Comparison of ENCODE assay signal across 8 mouse cellular contexts in the genomic region with DNA sequence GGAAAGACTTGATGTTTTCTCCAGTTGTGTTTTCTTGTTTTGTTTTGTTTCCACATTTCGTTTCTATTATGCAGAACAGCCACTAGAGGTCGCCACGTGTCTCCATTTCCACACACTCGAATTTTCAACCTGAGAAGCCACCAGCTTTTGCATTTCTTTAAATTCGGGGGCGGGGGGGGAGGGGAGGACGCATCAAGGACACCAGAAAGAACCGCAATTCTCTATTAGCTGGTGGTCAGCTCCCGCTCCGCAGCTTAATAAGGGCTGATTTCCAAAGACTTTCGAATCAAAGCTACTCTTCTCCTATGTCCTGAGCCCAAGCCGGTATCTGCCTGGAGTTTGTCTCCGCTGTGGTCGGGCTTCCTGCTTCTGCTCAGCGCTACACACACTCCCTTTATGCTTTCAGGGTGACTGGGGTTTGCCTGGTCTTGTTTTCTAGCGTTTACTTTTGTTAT. TPM values are rescaled to one million over a fixed set of nuclear protein-coding genes. Genes with fewer than 3 reads are reported as not detected.
A peak's percentile ranks its signal among the peaks of the same experiment; 100 is the strongest.
DNase-seq lines count a peak whose midpoint lies in the region; ATAC-seq and TF ChIP-seq lines count a peak whose summit lies in the region.

No protein-coding gene starts in this region.

- peak overlapping the region; percentile 43 for H3K4me3 ChIP-seq in forebrain, embryonic 14.5 days (ENCODE audit: low read depth, low read length)
- peak overlapping the region; percentile 42 for H3K4me3 ChIP-seq in hindbrain, postnatal 0 days (ENCODE audit: low read length)
- H3K4me3 ChIP-seq in megakaryocyte, embryonic 14.5 days (replicated peaks): peak overlapping the region; percentile 92

- H3K27me3 ChIP-seq in forebrain, embryonic 14.5 days (replicated peaks; ENCODE audit: control insufficient read depth, insufficient read depth, low read length): no peaks in the 10 kb centered on the region
- no peaks in the 10 kb centered on the region for H3K27me3 ChIP-seq in hindbrain, postnatal 0 days (ENCODE audit: insufficient read depth, low read length)
- H3K27me3 ChIP-seq in megakaryocyte, embryonic 14.5 days (replicated peaks): no peaks in the 10 kb centered on the region

- ATAC-seq in forebrain, embryonic 14.5 days: peak; percentile 88
- peak; percentile 81 for ATAC-seq in hindbrain, postnatal 0 days

- H3K36me3 ChIP-seq in forebrain, embryonic 14.5 days (ENCODE audit: control insufficient read depth, insufficient read depth, low read length): no peaks in the 10 kb centered on the region
- no peaks in the 10 kb centered on the region for H3K36me3 ChIP-seq in hindbrain, postnatal 0 days (ENCODE audit: insufficient read depth, low read length)
- H3K36me3 ChIP-seq in megakaryocyte, embryonic 14.5 days (replicated peaks; ENCODE audit: low read length): peaks cover 8% of the 10 kb centered on the region

- H3K4me2 ChIP-seq in forebrain, embryonic 14.5 days (ENCODE audit: low read length): peak overlapping the region; percentile 74
- peak overlapping the region; percentile 90 for H3K4me2 ChIP-seq in hindbrain, postnatal 0 days (ENCODE audit: low read depth, low read length)

- peak overlapping the region; percentile 58 for H3K9ac ChIP-seq in forebrain, embryonic 14.5 days (ENCODE audit: low read length)
- peak overlapping the region; percentile 31 for H3K9ac ChIP-seq in hindbrain, postnatal 0 days (replicated peaks; ENCODE audit: low read length)

- no peaks in the 10 kb centered on the region for H3K9me3 ChIP-seq in forebrain, embryonic 14.5 days (replicated peaks; ENCODE audit: control insufficient read depth, low read length)
- no peaks in the 10 kb centered on the region for H3K9me3 ChIP-seq in hindbrain, postnatal 0 days (ENCODE audit: low read length)
- H3K9me3 ChIP-seq in megakaryocyte, embryonic 14.5 days: no peaks in the 10 kb centered on the region

- H3K27ac ChIP-seq in forebrain, embryonic 14.5 days (ENCODE audit: low read depth, low read length): no peak overlapping the region
- H3K27ac ChIP-seq in hindbrain, postnatal 0 days: no peak overlapping the region

- peak; percentile 83 for TF ChIP-seq CTCF in hindbrain, postnatal 0 days (IDR thresholded peaks at IDR 0.05; ENCODE audit: low read depth)

- WGBS in forebrain, embryonic 14.5 days: 0% methylated on average over 16 of the region's 16 CpGs
- WGBS in hindbrain, postnatal 0 days: under 1% methylated on average over 16 of the region's 16 CpGs

- peak; percentile 81 for DNase-seq in R1 (ENCODE audit: low read depth, low spot score)
- DNase-seq in cerebellum, adult 11-12 months: peak; percentile 6
- peak; percentile 83 for DNase-seq in forebrain, embryonic 14.5 days (ENCODE audit: low spot score)
- DNase-seq in hindbrain, postnatal 0 days (ENCODE audit: low spot score): peak; percentile 80
- DNase-seq in left cerebral cortex, postnatal 14 days (ENCODE audit: low spot score in 2 of 2): peak; percentile 13 to 53
- DNase-seq in right cerebral cortex, adult 18-20 months: peak; percentile 32
- DNase-seq in urinary bladder, postnatal 14 days (ENCODE audit: low spot score): peak; percentile 55

- H3K4me1 ChIP-seq in forebrain, embryonic 14.5 days (ENCODE audit: control insufficient read depth, insufficient read depth, low read length): no peaks in the 10 kb centered on the region
- H3K4me1 ChIP-seq in hindbrain, postnatal 0 days (ENCODE audit: insufficient read depth, low read length): 0 out of 2 replicates have a peak, but pooled peaks cover 4% of the 10 kb centered on the region
- peaks cover 28% of the 10 kb centered on the region for H3K4me1 ChIP-seq in megakaryocyte, embryonic 14.5 days

- intact Hi-C loops in left cerebral cortex, postnatal 14 days (cut with DNase I): loop anchor here (2.0 kb wide), 1 partner anchor 196 kb away; no protein-coding TSS in a partner anchor

RNA-seq across cellular contexts. Expression of gene Gypa, which starts 0.6 kb away (rescaled TPM):
- polyA plus RNA-seq in forebrain, embryonic 14.5 days (2014; fragmentation: Nextera tagmentation; extraction: Ambion mirVana): 1.8 and 2.9 TPM in 2 replicates
- 0.32 and 1.3 TPM in 2 replicates for total RNA-seq in hindbrain, postnatal 0 days (2014; rRNA removed)
- 0.34 and 0.43 TPM in 2 replicates for polyA plus RNA-seq in hindbrain, postnatal 0 days (2015; fragmentation: Nextera tagmentation; extraction: Ambion mirVana)
- under 1 TPM in 1 of 2 experiments, not detected in 1; 0.40 TPM for total RNA-seq in left cerebral cortex, postnatal 14 days (2021)
- 1.2 TPM in 1 of 2 replicates, not detected in the other for polyA plus RNA-seq in megakaryocyte, embryonic 14.5 days (2012; ENCODE audit: insufficient read depth, low replicate concordance)

Comparison
In these comparisons a context has a peak if more than half of its experiments do, and no peak if none do; other contexts are left out.
1. DNase-seq: peak in every context shown above with its lines; median percentile 83 in forebrain, embryonic 14.5 days; 81 in R1; 80 in hindbrain, postnatal 0 days; 55 in urinary bladder, postnatal 14 days; 33 in left cerebral cortex, postnatal 14 days; 32 in right cerebral cortex, adult 18-20 months; 6 in cerebellum, adult 11-12 months.
2. H3K4me3 ChIP-seq: peak in every context shown above with its lines; median percentile 92 in megakaryocyte, embryonic 14.5 days; 43 in forebrain, embryonic 14.5 days; 42 in hindbrain, postnatal 0 days.